9 mouse cellular contexts compared by ENCODE assay signal in the genomic region with DNA sequence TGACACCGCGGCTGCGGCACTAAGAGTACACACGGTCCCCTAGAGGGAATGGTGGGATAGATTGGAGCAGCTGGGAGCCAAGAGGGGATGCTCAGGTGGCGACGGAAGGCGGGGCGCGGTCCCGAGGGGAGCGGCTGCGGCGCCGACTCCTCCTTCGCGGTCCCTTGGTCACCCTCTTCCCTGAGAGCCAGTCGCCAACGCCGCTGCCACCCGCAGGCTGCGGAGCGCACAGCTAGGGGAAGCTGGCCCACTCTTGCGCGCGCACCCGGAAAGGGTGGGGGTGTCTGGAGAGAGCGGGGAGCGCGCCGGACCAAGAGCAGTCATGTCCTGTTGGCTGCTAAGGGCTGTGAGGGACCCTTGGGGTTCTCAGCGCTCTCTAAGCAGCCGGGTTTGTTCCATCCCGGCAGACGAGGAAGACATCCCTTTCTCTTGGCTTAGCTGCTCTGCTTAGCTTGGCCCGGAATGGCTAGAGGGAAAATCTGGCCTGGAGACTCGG. TPM values are rescaled to one million over a fixed set of nuclear protein-coding genes. Genes with fewer than 3 reads are reported as not detected.
DNase-seq lines count a peak whose midpoint lies in the region; ATAC-seq and TF ChIP-seq lines count a peak whose summit lies in the region.
"Had no signal": no experiment of that assay in that cellular context is flagged by ENCODE, and none has a peak within 500 bp of the region (broad histone marks: within the 10 kb centered on the region; RNA-seq: fewer than 3 reads in every experiment).

No protein-coding gene starts in this region.

- peak overlapping the region; percentile 52 for H3K4me3 ChIP-seq in embryonic facial prominence, embryonic 14.5 days (ENCODE audit: low read depth, low read length)
- H3K4me3 ChIP-seq in kidney, embryonic 15.5 days (replicated peaks), result peak overlapping the region; percentile 60
- H3K4me3 ChIP-seq in limb, embryonic 12.5 days (replicated peaks), result peak overlapping the region; percentile 71
- peak overlapping the region; percentile 61 for H3K4me3 ChIP-seq in midbrain, embryonic 15.5 days
- H3K4me3 ChIP-seq in stomach, postnatal 0 days (ENCODE audit: low read depth, low read length), result peak overlapping the region; percentile 55

- H3K4me2 ChIP-seq in embryonic facial prominence, embryonic 14.5 days (ENCODE audit: low read depth, low read length), result peak overlapping the region; percentile 72
- peak overlapping the region; percentile 98 for H3K4me2 ChIP-seq in kidney, embryonic 15.5 days
- H3K4me2 ChIP-seq in limb, embryonic 12.5 days, result peak overlapping the region; percentile 99
- H3K4me2 ChIP-seq in midbrain, embryonic 15.5 days, result peak overlapping the region; percentile 76
- H3K4me2 ChIP-seq in stomach, postnatal 0 days (replicated peaks; ENCODE audit: low read depth), result peak overlapping the region; percentile 76

- WGBS in embryonic facial prominence, embryonic 14.5 days, result under 1% methylated on average over 35 of the region's 36 CpGs
- WGBS in kidney, embryonic 15.5 days, result under 1% methylated on average over 36 of the region's 36 CpGs
- under 1% methylated on average over 36 of the region's 36 CpGs for WGBS in limb, embryonic 12.5 days
- WGBS in midbrain, embryonic 15.5 days, result 0% methylated on average over 36 of the region's 36 CpGs
- under 1% methylated on average over 28 of the region's 36 CpGs for WGBS in stomach, postnatal 0 days

- peak overlapping the region; percentile 67 for H3K27ac ChIP-seq in embryonic facial prominence, embryonic 14.5 days (replicated peaks; ENCODE audit: low read depth, low read length)
- H3K27ac ChIP-seq in kidney, embryonic 15.5 days, result peak overlapping the region; percentile 77
- H3K27ac ChIP-seq in limb, embryonic 12.5 days, result 0 out of 2 replicates have a peak overlapping the region, but pooled peaks have one; percentile 23
- peak overlapping the region; percentile 89 for H3K27ac ChIP-seq in midbrain, embryonic 15.5 days
- H3K27ac ChIP-seq in stomach, postnatal 0 days (replicated peaks), result peak overlapping the region; percentile 65

- DNase-seq in brain, embryonic 18.5 days (ENCODE audit: low read depth, low spot score), result peak; percentile 60
- DNase-seq in embryonic facial prominence, embryonic 14.5 days (ENCODE audit: low spot score), result peak; percentile 90
- peak; percentile 65 for DNase-seq in heart, adult 8-10 months (ENCODE audit: low spot score)
- peak; percentile 60 for DNase-seq in stomach, postnatal 0 days (ENCODE audit: low spot score)

- H3K36me3 ChIP-seq in embryonic facial prominence, embryonic 14.5 days (ENCODE audit: control insufficient read depth, insufficient read depth, low read length), result no peaks in the 10 kb centered on the region
- H3K36me3 ChIP-seq in kidney, embryonic 15.5 days, result no peaks in the 10 kb centered on the region
- H3K36me3 ChIP-seq in limb, embryonic 12.5 days, result no peaks in the 10 kb centered on the region
- H3K36me3 ChIP-seq in midbrain, embryonic 15.5 days (replicated peaks), result no peaks in the 10 kb centered on the region
- no peaks in the 10 kb centered on the region for H3K36me3 ChIP-seq in stomach, postnatal 0 days (ENCODE audit: control insufficient read depth, insufficient read depth, low read length)

- no peak for TF ChIP-seq EP300 in stomach, postnatal 0 days (optimal IDR thresholded peaks at IDR 0.05)

- H3K9me3 ChIP-seq in embryonic facial prominence, embryonic 14.5 days (ENCODE audit: control insufficient read depth, low read length), result no peaks in the 10 kb centered on the region
- no peaks in the 10 kb centered on the region for H3K9me3 ChIP-seq in kidney, embryonic 15.5 days (replicated peaks)
- H3K9me3 ChIP-seq in limb, embryonic 12.5 days, result no peaks in the 10 kb centered on the region
- H3K9me3 ChIP-seq in midbrain, embryonic 15.5 days, result no peaks in the 10 kb centered on the region
- H3K9me3 ChIP-seq in stomach, postnatal 0 days (ENCODE audit: control insufficient read depth, low read length), result no peaks in the 10 kb centered on the region

- peaks cover 6% of the 10 kb centered on the region; the same call in 1 of the 2 replicates for H3K4me1 ChIP-seq in embryonic facial prominence, embryonic 14.5 days (ENCODE audit: control insufficient read depth, insufficient read depth, low read length)
- peaks cover 23% of the 10 kb centered on the region for H3K4me1 ChIP-seq in kidney, embryonic 15.5 days
- peaks cover 12% of the 10 kb centered on the region for H3K4me1 ChIP-seq in limb, embryonic 12.5 days (replicated peaks)
- H3K4me1 ChIP-seq in midbrain, embryonic 15.5 days, result peaks cover 21% of the 10 kb centered on the region
- no peaks in the 10 kb centered on the region for H3K4me1 ChIP-seq in stomach, postnatal 0 days (replicated peaks; ENCODE audit: control insufficient read depth, insufficient read depth)

- H3K9ac ChIP-seq in embryonic facial prominence, embryonic 14.5 days (ENCODE audit: low read depth, low read length), result peak overlapping the region; percentile 56
- H3K9ac ChIP-seq in kidney, embryonic 15.5 days, result peak overlapping the region; percentile 37
- peak overlapping the region; percentile 61 for H3K9ac ChIP-seq in limb, embryonic 12.5 days (replicated peaks)
- peak overlapping the region; percentile 59 for H3K9ac ChIP-seq in midbrain, embryonic 15.5 days
- H3K9ac ChIP-seq in stomach, postnatal 0 days (ENCODE audit: low read length), result peak overlapping the region; percentile 55

- TF ChIP-seq CTCF in stomach, postnatal 0 days (IDR thresholded peaks at IDR 0.05; ENCODE audit: low read depth), result peak; percentile 52

- H3K27me3 ChIP-seq in embryonic facial prominence, embryonic 14.5 days (replicated peaks; ENCODE audit: control insufficient read depth, insufficient read depth, low read length), result peaks cover 29% of the 10 kb centered on the region
- H3K27me3 ChIP-seq in kidney, embryonic 15.5 days, result peaks cover 35% of the 10 kb centered on the region
- H3K27me3 ChIP-seq in limb, embryonic 12.5 days, result peaks cover 43% of the 10 kb centered on the region
- H3K27me3 ChIP-seq in midbrain, embryonic 15.5 days (replicated peaks), result peaks cover 11% of the 10 kb centered on the region; the same call in 1 of the 2 replicates
- H3K27me3 ChIP-seq in stomach, postnatal 0 days (ENCODE audit: control insufficient read depth, insufficient read depth, low read length), result peaks cover 3% of the 10 kb centered on the region; the same call in 1 of the 2 replicates

- ATAC-seq in embryonic facial prominence, embryonic 14.5 days (ENCODE audit: low read depth), result peak; percentile 90
- peak; percentile 88 for ATAC-seq in kidney, embryonic 15.5 days (replicated peaks; ENCODE audit: low FRiP score)
- peak; percentile 79 for ATAC-seq in limb, embryonic 12.5 days (ENCODE audit: insufficient number of reproducible peaks, insufficient read depth, low FRiP score, low TSS enrichment, low read depth)
- ATAC-seq in midbrain, embryonic 15.5 days (replicated peaks), result peak; percentile 87
- peak; percentile 81 for ATAC-seq in stomach, postnatal 0 days (ENCODE audit: low FRiP score, low TSS enrichment)
- ATAC-seq in activated CD4-positive, CD25-positive, alpha-beta regulatory T cell, adult 4 months, result no peak

RNA-seq across cellular contexts. Expression of gene Galnt17, which starts 0.6 kb away (rescaled TPM):
- 4.1 TPM in 2 replicates for polyA plus RNA-seq in embryonic facial prominence, embryonic 14.5 days (2014; fragmentation: Nextera tagmentation; extraction: Ambion mirVana)
- 1 to 10 TPM; 3.8 to 5.5 (median 4.1) TPM for total RNA-seq in heart, adult 8-10 months (2022)
- 1.8 and 2.7 TPM in 2 replicates for polyA plus RNA-seq in kidney, embryonic 15.5 days (2015; fragmentation: Nextera tagmentation; extraction: Ambion mirVana)
- polyA plus RNA-seq in limb, embryonic 12.5 days (2016; fragmentation: Nextera tagmentation; extraction: Ambion mirVana), result 1.8 and 2.6 TPM in 2 replicates
- 5.8 and 7.5 TPM in 2 replicates for polyA plus RNA-seq in midbrain, embryonic 15.5 days (2015; fragmentation: Nextera tagmentation; extraction: Ambion mirVana)
- polyA plus RNA-seq in stomach, postnatal 0 days (2015; fragmentation: Nextera tagmentation; extraction: Ambion mirVana), result 0.65 and 0.81 TPM in 2 replicates
- under 1 TPM in 1 of 2 experiments, not detected in 1; 0.32 TPM for polyA plus RNA-seq in activated CD4-positive, CD25-positive, alpha-beta regulatory T cell, adult 4 months (2017; shearing (Covaris generic))
- total RNA-seq: hematopoietic stem cell, adult 5-6 weeks had no signal

Comparison
In these comparisons a context has a peak if more than half of its experiments do, and no peak if none do; other contexts are left out.
1. H3K27ac ChIP-seq: peak in every context shown above with its lines; median percentile 89 in midbrain, embryonic 15.5 days; 77 in kidney, embryonic 15.5 days; 67 in embryonic facial prominence, embryonic 14.5 days; 65 in stomach, postnatal 0 days; 23 in limb, embryonic 12.5 days.